In the genomic region with DNA sequence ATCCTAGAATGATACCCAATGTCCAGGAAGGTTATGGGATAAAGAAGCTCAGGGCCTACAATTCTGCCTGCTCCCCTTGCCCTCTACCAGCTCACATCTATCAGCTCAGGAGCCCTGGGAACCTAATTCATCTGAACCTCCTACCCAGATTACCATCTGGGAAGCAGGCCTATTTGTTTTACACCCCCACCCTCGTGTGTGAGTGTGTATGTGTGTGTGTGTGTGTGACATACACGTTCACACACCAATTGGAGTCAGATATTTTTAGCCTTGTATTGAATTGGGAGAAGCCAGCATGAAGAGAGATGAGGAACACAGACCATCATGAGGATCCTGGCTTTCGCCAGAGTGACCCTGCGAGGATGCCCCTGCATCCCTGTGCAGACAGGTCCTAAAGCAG, we compare ENCODE assay signal across 25 mouse cellular contexts.
"Had no signal": no experiment of that assay in that cellular context is flagged by ENCODE, and none has a peak within 500 bp of the region (broad histone marks: within the 10 kb centered on the region; RNA-seq: fewer than 3 reads in every experiment).

No protein-coding gene starts in this region.

- H3K4me1 ChIP-seq: liver, embryonic 12.5 days had no signal

- ATAC-seq: forebrain, postnatal 0 days; intestine, embryonic 16.5 days; liver, embryonic 12.5 days had no signal

- H3K36me3 ChIP-seq: heart, embryonic 13.5 days; heart, embryonic 15.5 days; hindbrain, embryonic 13.5 days; hindbrain, embryonic 15.5 days; kidney, embryonic 15.5 days; limb, embryonic 15.5 days; liver, embryonic 12.5 days had no signal

- H3K4me3 ChIP-seq: heart, adult 2 months; heart, embryonic 13.5 days; heart, embryonic 15.5 days; hindbrain, embryonic 13.5 days; hindbrain, embryonic 15.5 days; kidney, embryonic 15.5 days; limb, embryonic 13.5 days; limb, embryonic 15.5 days; liver, embryonic 12.5 days had no signal

- DNase-seq: forebrain, postnatal 0 days; gastrocnemius, postnatal 14 days; gastrocnemius, postnatal 36 days; heart, adult 11 months; heart, adult 2 months; heart, postnatal 14 days; heart, postnatal 36 days; kidney, adult 11 months; kidney, adult 2 months; kidney, adult 9 months; kidney, postnatal 14 days; kidney, postnatal 36 days; left cerebral cortex, postnatal 4 days had no signal

- H3K27ac ChIP-seq: heart, adult 2 months; heart, embryonic 13.5 days; heart, embryonic 15.5 days; kidney, embryonic 15.5 days; kidney, postnatal 0 days; limb, embryonic 15.5 days; liver, embryonic 12.5 days; liver, embryonic 14.5 days had no signal

- H3K9ac ChIP-seq: forebrain, postnatal 0 days; heart, embryonic 13.5 days; heart, embryonic 15.5 days; hindbrain, embryonic 13.5 days; hindbrain, embryonic 15.5 days; kidney, embryonic 15.5 days; limb, embryonic 13.5 days; limb, embryonic 15.5 days; liver, embryonic 12.5 days; liver, embryonic 14.5 days had no signal

- H3K9me3 ChIP-seq: heart, embryonic 13.5 days; heart, embryonic 15.5 days; hindbrain, embryonic 13.5 days; hindbrain, embryonic 15.5 days; kidney, embryonic 15.5 days; limb, embryonic 13.5 days; limb, embryonic 15.5 days; liver, embryonic 12.5 days had no signal

- H3K27me3 ChIP-seq: heart, embryonic 13.5 days; heart, embryonic 15.5 days; hindbrain, embryonic 13.5 days; hindbrain, embryonic 15.5 days; kidney, embryonic 15.5 days; liver, embryonic 12.5 days had no signal

- H3K4me2 ChIP-seq: heart, embryonic 11.5 days; heart, embryonic 13.5 days; heart, embryonic 15.5 days; hindbrain, embryonic 13.5 days; hindbrain, embryonic 15.5 days; kidney, embryonic 15.5 days; limb, embryonic 13.5 days; limb, embryonic 15.5 days; liver, embryonic 12.5 days had no signal
